Mouse (Mus musculus) left cerebral cortex, adult 2 months (tissue): ENCODE measurements around the gene Btbd35f23. TPM values are rescaled to one million over a fixed set of nuclear protein-coding genes. Genes with fewer than 3 reads are reported as not detected.
"Not testable (repeated sequence)": the region's sequence is repeated elsewhere in the genome, so short reads cannot be mapped to it uniquely, and the experiment has no call there.

Experiments used
- DNase-seq, 2 experiments: peaks; one replicate each; pipeline ENCODE4 v3.0.0; 2021 to 2022; ENCODE audit warnings: low spot score in 2 of 2, mixed read lengths in 1 of 2; ENCODE audit errors: extremely low spot score in 1 of 2
- H3K27ac ChIP-seq: fragments of 200-600 bp; 2 replicates; pipeline ENCODE4 v1.8.1; 2022
- H3K4me3 ChIP-seq: fragments of 200-600 bp; 2 replicates; pipeline ENCODE4 v1.8.1; 2022
- intact Hi-C: fragments of 180-260 bp; cut with DNase I; formaldehyde crosslinking; loops from one replicate; pipeline ENCODE4 v1.15.1; 2025
- long read RNA-seq, 2 experiments: library from polyadenylated mRNA; stranded (forward); transcript quantifications; one replicate each; pipeline ENCODE4 v2.0.0; 2021; ENCODE audit warnings: borderline mapping rate in 2 of 2
- total RNA-seq, 2 experiments: library from RNA; stranded (reverse); gene quantifications; 2 replicates each; pipeline ENCODE4 v1.2.3; 2021

Gene Btbd35f23
- not detected for total RNA-seq
- long read RNA-seq, experiment 1 = 0 reads
- long read RNA-seq, experiment 2 = 0 reads

- intact Hi-C loops, H3K4me3 ChIP-seq, DNase-seq, H3K27ac ChIP-seq: not testable (repeated sequence)
These were observed at the start of gene Btbd35f23 for GRCm38 (mm10) chrX:3076575-3076974. TSS of gene Btbd35f23 (plus strand) at chrX:3076875.

Other genes with a start within 250 kb of the Btbd35f23 start
- not detected for gene Btbd35f24, start 119.0 kb downstream of the Btbd35f23 start, total RNA-seq